Mouse (Mus musculus): ENCODE measurements around the gene Gm21477.
"Not testable (repeated sequence)": the region's sequence is repeated elsewhere in the genome, so short reads cannot be mapped to it uniquely, and the experiment has no call there.

Gm21477 gene

DNA sequence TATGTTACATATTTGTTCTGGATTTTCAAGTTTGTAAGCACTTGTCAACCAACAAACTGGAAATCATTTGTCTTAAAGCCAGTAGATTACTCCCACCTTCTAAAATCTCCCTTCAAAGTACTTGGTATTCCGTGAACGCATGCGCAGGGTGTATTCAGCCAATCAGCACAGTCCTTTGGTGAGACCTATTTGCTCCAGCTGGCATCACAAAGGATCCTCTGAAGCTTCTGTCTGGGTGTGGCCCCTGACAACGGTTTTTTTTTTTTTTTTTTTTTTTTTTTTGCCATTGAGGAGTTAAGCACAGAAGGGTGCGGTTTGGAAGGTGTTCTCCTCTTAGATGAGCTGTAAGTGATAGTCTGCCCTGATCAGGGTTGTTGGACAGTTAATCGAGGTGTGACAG is at the start of gene Gm21477:
Gene Gm21477, plus strand, starts transcription at position 301 of the 400 bp plus-strand sequence.
- not testable (repeated sequence) for DNase-seq

Measured in kidney, postnatal 14 days (tissue).